Mouse (Mus musculus): ENCODE data around the gene Gm20696. TPM values are rescaled to one million over a fixed set of nuclear protein-coding genes. Genes with fewer than 3 reads are reported as not detected.
A peak's percentile ranks its signal among the peaks of the same experiment; 100 is the strongest.

Gene Gm20696
- polyA plus RNA-seq, 1 experiment, result 5.7 TPM

GRCm38 (mm10) chr6:99375376-99375775 lies 291.2 kb downstream of the Gm20696 start:
- Histone ChIP-seq H3K27ac (ENCODE audit: control insufficient read depth, insufficient read depth, low read depth, low read length, poor library complexity) (peak overlapping the region; percentile 70), H3K4me1 (ENCODE audit: control insufficient read depth, insufficient read depth, low read length) (peaks cover 7% of the 10 kb centered on the region; the same call in 1 of the 2 replicates), H3K4me3 (replicated peaks; ENCODE audit: control insufficient read depth, low read depth, low read length) (no peak overlapping the region)
- 18% methylated on average over 4 of the region's 4 CpGs for WGBS
- no peak for TF ChIP-seq CTCF (IDR thresholded peaks at IDR 0.05; ENCODE audit: control insufficient read depth, insufficient read depth, low read length)
- no peak for TF ChIP-seq POLR2A (IDR thresholded peaks at IDR 0.05; ENCODE audit: borderline replicate concordance, control insufficient read depth, low read depth, low read length)

DNA sequence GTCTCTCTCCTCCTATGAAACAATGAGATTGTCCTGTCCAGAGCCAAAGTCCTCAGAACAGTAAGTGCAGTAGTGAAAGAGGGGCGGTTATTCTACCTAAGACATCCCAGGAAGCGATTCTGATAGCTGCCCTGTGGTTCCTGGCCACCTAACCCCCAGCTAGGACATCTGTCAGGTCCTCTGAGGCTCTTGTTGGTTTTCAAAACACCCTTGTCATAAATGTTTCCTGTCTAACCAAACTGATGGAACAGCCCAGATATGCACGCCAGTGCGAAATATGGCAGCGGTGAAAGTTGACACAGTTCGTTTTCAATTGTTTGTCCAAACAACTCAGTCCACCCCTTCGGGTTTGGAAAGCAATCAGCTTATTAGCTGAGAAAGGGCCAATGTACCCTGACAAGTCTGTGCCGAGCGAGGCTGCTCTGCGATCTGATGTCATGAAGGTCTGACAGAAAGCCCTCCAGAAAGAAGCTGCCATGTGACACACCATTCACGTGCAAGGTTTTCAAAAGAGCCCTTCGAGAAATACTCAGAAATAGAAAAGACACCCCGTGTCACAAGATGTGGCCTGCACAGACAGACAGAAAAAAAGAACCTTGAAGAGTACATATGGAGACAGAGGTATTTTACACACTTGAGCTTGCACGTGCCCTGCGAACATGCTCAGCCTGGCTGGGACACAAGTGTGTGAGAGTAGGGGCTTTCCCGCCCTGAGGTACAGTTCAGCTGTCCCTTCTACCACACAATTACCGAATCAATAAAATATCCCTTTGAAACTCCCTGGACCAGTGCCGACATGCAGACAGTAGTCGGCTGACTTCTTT lies 291.9 kb downstream of the Gm20696 start:
- TF ChIP-seq POLR2A (IDR thresholded peaks at IDR 0.05; ENCODE audit: borderline replicate concordance, control insufficient read depth, low read depth, low read length) (no peak), CTCF (IDR thresholded peaks at IDR 0.05; ENCODE audit: control insufficient read depth, insufficient read depth, low read length) (no peak)
- Histone ChIP-seq H3K4me1 (ENCODE audit: control insufficient read depth, insufficient read depth, low read length) (peaks cover 7% of the 10 kb centered on the region; the same call in 1 of the 2 replicates), H3K27ac (ENCODE audit: control insufficient read depth, insufficient read depth, low read depth, low read length, poor library complexity) (peak overlapping the region; percentile 42), H3K4me3 (replicated peaks; ENCODE audit: control insufficient read depth, low read depth, low read length) (no peak overlapping the region)
- WGBS, result 25% methylated on average over 19 of the region's 19 CpGs

DNA sequence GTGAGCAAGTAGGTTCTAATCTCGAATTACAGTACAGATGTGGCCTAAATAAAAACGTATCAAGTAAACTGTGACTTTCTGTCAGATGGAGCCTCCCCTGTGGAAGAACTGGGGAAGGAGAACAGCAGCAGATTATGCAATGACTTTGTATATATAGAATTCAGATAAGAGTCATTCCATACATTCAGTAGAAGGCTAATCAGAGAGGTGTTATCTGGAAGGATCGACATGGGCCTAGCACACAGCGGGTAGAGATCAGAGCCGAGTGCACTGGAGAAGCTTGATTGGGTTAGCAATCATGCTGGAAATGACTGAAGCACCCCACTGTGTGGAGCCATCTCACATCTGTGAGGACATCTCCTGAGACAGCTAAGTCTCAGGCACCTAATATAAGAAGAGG lies 294.2 kb downstream of the Gm20696 start:
- H3K4me3 ChIP-seq (replicated peaks; ENCODE audit: control insufficient read depth, low read depth, low read length), result no peak overlapping the region
- WGBS, result 56% methylated on average over 5 of the region's 5 CpGs
- H3K27ac ChIP-seq (ENCODE audit: control insufficient read depth, insufficient read depth, low read depth, low read length, poor library complexity), result no peak overlapping the region
- H3K4me1 ChIP-seq (ENCODE audit: control insufficient read depth, insufficient read depth, low read length), result peaks cover 8% of the 10 kb centered on the region
- TF ChIP-seq POLR2A (IDR thresholded peaks at IDR 0.05; ENCODE audit: borderline replicate concordance, control insufficient read depth, low read depth, low read length) (no peak), CTCF (IDR thresholded peaks at IDR 0.05; ENCODE audit: control insufficient read depth, insufficient read depth, low read length) (no peak)

DNA sequence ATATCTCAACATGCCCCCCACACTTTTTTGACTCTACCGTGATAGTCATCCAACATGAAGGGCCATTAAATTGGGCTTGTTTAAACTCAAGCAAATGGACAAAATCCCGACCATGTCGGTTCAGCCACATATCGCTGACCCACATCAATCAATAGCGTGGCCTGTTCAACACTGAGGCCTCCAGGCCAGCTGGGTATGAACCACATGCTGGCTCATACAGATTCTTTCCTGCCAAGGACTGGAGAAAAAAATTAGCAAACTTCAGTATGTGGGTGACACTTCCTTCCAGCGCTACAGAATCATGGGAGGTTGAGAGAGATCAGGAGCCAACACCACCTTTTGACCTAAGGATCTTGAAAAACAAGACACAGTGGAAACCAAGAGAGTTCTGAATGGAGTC lies 294.6 kb downstream of the Gm20696 start:
- Histone ChIP-seq H3K27ac (ENCODE audit: control insufficient read depth, insufficient read depth, low read depth, low read length, poor library complexity) (no peak overlapping the region), H3K4me1 (ENCODE audit: control insufficient read depth, insufficient read depth, low read length) (peaks cover 8% of the 10 kb centered on the region), H3K4me3 (replicated peaks; ENCODE audit: control insufficient read depth, low read depth, low read length) (no peak overlapping the region)
- TF ChIP-seq CTCF (IDR thresholded peaks at IDR 0.05; ENCODE audit: control insufficient read depth, insufficient read depth, low read length) (no peak), POLR2A (IDR thresholded peaks at IDR 0.05; ENCODE audit: borderline replicate concordance, control insufficient read depth, low read depth, low read length) (no peak)
- WGBS, result 70% methylated on average over 6 of the region's 6 CpGs

- no peak overlapping the region for H3K4me3 ChIP-seq (replicated peaks; ENCODE audit: control insufficient read depth, low read depth, low read length)
- no peak overlapping the region; the same call in 1 of the 2 replicates for H3K27ac ChIP-seq (ENCODE audit: control insufficient read depth, insufficient read depth, low read depth, low read length, poor library complexity)
- H3K4me1 ChIP-seq (ENCODE audit: control insufficient read depth, insufficient read depth, low read length), result peaks cover 2% of the 10 kb centered on the region
- TF ChIP-seq CTCF (IDR thresholded peaks at IDR 0.05; ENCODE audit: control insufficient read depth, insufficient read depth, low read length), result no peak
- TF ChIP-seq POLR2A (IDR thresholded peaks at IDR 0.05; ENCODE audit: borderline replicate concordance, control insufficient read depth, low read depth, low read length), result no peak
- WGBS, result 86% methylated on average over 2 of the region's 2 CpGs
Measured at GRCm38 (mm10) chr6:99369931-99370330, 296.7 kb downstream of the Gm20696 start.

GRCm38 (mm10) chr6:99369156-99369555 lies 297.4 kb downstream of the Gm20696 start:
- 86% methylated on average over 3 of the region's 3 CpGs for WGBS
- no peak for TF ChIP-seq CTCF (IDR thresholded peaks at IDR 0.05; ENCODE audit: control insufficient read depth, insufficient read depth, low read length)
- TF ChIP-seq POLR2A (IDR thresholded peaks at IDR 0.05; ENCODE audit: borderline replicate concordance, control insufficient read depth, low read depth, low read length), result no peak
- Histone ChIP-seq H3K27ac (ENCODE audit: control insufficient read depth, insufficient read depth, low read depth, low read length, poor library complexity) (no peak overlapping the region), H3K4me3 (replicated peaks; ENCODE audit: control insufficient read depth, low read depth, low read length) (no peak overlapping the region), H3K4me1 (ENCODE audit: control insufficient read depth, insufficient read depth, low read length) (peaks cover 2% of the 10 kb centered on the region)

- 32% methylated on average over 4 of the region's 4 CpGs for WGBS
Measured at GRCm38 (mm10) chr6:99368118-99368753, 298.4 kb downstream of the Gm20696 start.

DNA sequence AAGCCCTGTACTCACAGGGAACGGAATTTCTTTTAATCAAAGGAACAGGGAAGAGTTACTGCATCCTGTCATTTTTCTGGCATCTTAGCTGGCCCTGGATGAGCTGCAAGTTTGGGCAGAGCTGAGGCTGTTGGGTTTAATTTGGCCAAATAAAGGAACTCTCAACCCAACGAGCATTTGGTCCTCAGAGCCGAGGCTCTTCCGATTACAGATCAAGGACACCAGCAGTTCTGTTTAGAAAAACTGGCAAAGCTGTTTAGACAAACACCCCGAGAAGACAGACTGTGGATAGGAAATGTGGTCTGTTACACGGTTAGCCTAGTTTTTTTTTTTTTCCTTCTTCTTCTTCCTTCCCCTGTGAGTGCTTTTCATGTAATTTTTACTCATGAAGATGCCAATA lies 302.1 kb downstream of the Gm20696 start:
- 17% methylated on average over 6 of the region's 6 CpGs for WGBS
- no peak for TF ChIP-seq POLR2A (IDR thresholded peaks at IDR 0.05; ENCODE audit: borderline replicate concordance, control insufficient read depth, low read depth, low read length)
- no peak for TF ChIP-seq CTCF (IDR thresholded peaks at IDR 0.05; ENCODE audit: control insufficient read depth, insufficient read depth, low read length)
- Histone ChIP-seq H3K4me3 (replicated peaks; ENCODE audit: control insufficient read depth, low read depth, low read length) (no peak overlapping the region), H3K27ac (ENCODE audit: control insufficient read depth, insufficient read depth, low read depth, low read length, poor library complexity) (no peak overlapping the region), H3K4me1 (ENCODE audit: control insufficient read depth, insufficient read depth, low read length) (peaks cover 5% of the 10 kb centered on the region)

More at GRCm38 (mm10) chr6:99368118-99368753, 298.4 kb downstream of the Gm20696 start:
- TF ChIP-seq CTCF (IDR thresholded peaks at IDR 0.05; ENCODE audit: control insufficient read depth, insufficient read depth, low read length) (no peak), POLR2A (IDR thresholded peaks at IDR 0.05; ENCODE audit: borderline replicate concordance, control insufficient read depth, low read depth, low read length) (no peak)
- H3K4me3 ChIP-seq (replicated peaks; ENCODE audit: control insufficient read depth, low read depth, low read length), result no peak overlapping the region
- peaks cover 2% of the 10 kb centered on the region for H3K4me1 ChIP-seq (ENCODE audit: control insufficient read depth, insufficient read depth, low read length)
- H3K27ac ChIP-seq (ENCODE audit: control insufficient read depth, insufficient read depth, low read depth, low read length, poor library complexity), result peak overlapping the region; percentile 53
